Mouse (Mus musculus) embryonic facial prominence, embryonic 14.5 days (tissue): ENCODE data around the gene Mrpl4. TPM values are rescaled to one million over a fixed set of nuclear protein-coding genes. Genes with fewer than 3 reads are reported as not detected.
"Not testable (repeated sequence)": the region's sequence is repeated elsewhere in the genome, so short reads cannot be mapped to it uniquely, and the experiment has no call there.

Source experiments
- ATAC-seq: fragments of 200-750 bp; cut with Nextera tagmentation; 2 replicates; pipeline ENCODE4 v1.8.0; 2017; ENCODE audit warnings: low read depth, moderate number of reproducible peaks, moderate TSS enrichment
- DNase-seq: peaks from one replicate; pipeline ENCODE4 v3.0.0-alpha.2; 2015; ENCODE audit warnings: low spot score
- H3K27ac ChIP-seq: fragments of 300-500 bp; sonication (generic); replicated peaks from 2 replicates; pipeline ENCODE4 v1.5.1; 2014; ENCODE audit warnings: low read depth, mild to moderate bottlenecking, low read length, moderate library complexity
- H3K27me3 ChIP-seq: fragments of 300-500 bp; sonication (generic); replicated peaks from 2 replicates; pipeline ENCODE4 v1.6.1; 2014; ENCODE audit warnings: low read length; ENCODE audit not compliant: control insufficient read depth, insufficient read depth
- H3K36me3 ChIP-seq: fragments of 300-500 bp; sonication (generic); 2 replicates; pipeline ENCODE4 v1.6.1; 2014; ENCODE audit warnings: low read length, mixed read lengths; ENCODE audit not compliant: control insufficient read depth, insufficient read depth
- H3K4me1 ChIP-seq: fragments of 300-500 bp; sonication (generic); 2 replicates; pipeline ENCODE4 v1.6.1; 2014; ENCODE audit warnings: antibody characterized with exemption, low read length; ENCODE audit not compliant: control insufficient read depth, insufficient read depth
- H3K4me2 ChIP-seq: fragments of 300-500 bp; sonication (generic); 2 replicates; pipeline ENCODE4 v1.6.1; 2014; ENCODE audit warnings: low read depth, mild to moderate bottlenecking, low read length, moderate library complexity, mixed read lengths
- H3K4me3 ChIP-seq: fragments of 300-500 bp; sonication (generic); 2 replicates; pipeline ENCODE4 v1.5.1; 2014; ENCODE audit warnings: low read depth, mild to moderate bottlenecking, low read length
- H3K9ac ChIP-seq: fragments of 300-500 bp; sonication (generic); 2 replicates; pipeline ENCODE4 v1.6.1; 2014; ENCODE audit warnings: low read depth, mild to moderate bottlenecking, low read length, moderate library complexity, mixed read lengths
- H3K9me3 ChIP-seq: fragments of 300-500 bp; sonication (generic); 2 replicates; pipeline ENCODE4 v1.6.1; 2016; ENCODE audit warnings: low read length; ENCODE audit not compliant: control insufficient read depth
- WGBS: fragments of 180-500 bp; shearing (Covaris S2); extraction: QIAGEN DNeasy Blood & Tissue Kit; methylation state at CpG from one replicate; pipeline ENCODE4 v1.1.7; 2014; 5-methylcytosine and 5-hydroxymethylcytosine counted together
- polyA plus RNA-seq: library from polyadenylated mRNA; unstranded; fragments of >200 nt; fragmentation: Nextera tagmentation; extraction: Ambion mirVana; gene quantifications from 2 replicates; pipeline ENCODE4 v1.2.1, GENCODE M21; 2014

Mrpl4 gene
- polyA plus RNA-seq, 1 experiment from 2014 or later = 110 TPM

- ATAC-seq (no peak), DNase-seq (no peak)
- H3K4me2 ChIP-seq = no peak overlapping the region
- peaks cover 32% of the 10 kb centered on the region for H3K4me1 ChIP-seq
- no peaks in the 10 kb centered on the region for H3K36me3 ChIP-seq
- H3K27ac ChIP-seq = no peak overlapping the region
- peaks cover 5% of the 10 kb centered on the region; the same call in 1 of the 2 replicates for H3K9me3 ChIP-seq
- no peak overlapping the region for H3K9ac ChIP-seq
- H3K27me3 ChIP-seq = peaks cover 87% of the 10 kb centered on the region
- 22% methylated on average over 9 of the region's 9 CpGs for WGBS
- H3K4me3 ChIP-seq = no peak overlapping the region
Measured at GRCm38 (mm10) chr9:21035586-21035985, 33.0 kb downstream of the Mrpl4 start.

GRCm38 (mm10) chr9:21036161-21036560, 33.6 kb downstream of the Mrpl4 start:
- Histone ChIP-seq H3K27ac (no peak overlapping the region), H3K4me1 (peaks cover 32% of the 10 kb centered on the region), H3K4me3 (no peak overlapping the region), H3K9me3 (peaks cover 5% of the 10 kb centered on the region; the same call in 1 of the 2 replicates), H3K36me3 (no peaks in the 10 kb centered on the region), H3K9ac (no peak overlapping the region), H3K4me2 (no peak overlapping the region), H3K27me3 (peaks cover 87% of the 10 kb centered on the region)
- WGBS = 9% methylated on average over 20 of the region's 20 CpGs
- ATAC-seq (no peak), DNase-seq (no peak)

GRCm38 (mm10) chr9:21036666-21037065, 34.1 kb downstream of the Mrpl4 start:
- ATAC-seq = no peak

GRCm38 (mm10) chr9:21037481-21037891, 34.9 kb downstream of the Mrpl4 start:
- H3K4me1 ChIP-seq = peaks cover 24% of the 10 kb centered on the region
- peaks cover 77% of the 10 kb centered on the region for H3K27me3 ChIP-seq
- H3K4me3 ChIP-seq = peak overlapping the region; percentile 42
- H3K9me3 ChIP-seq = peaks cover 5% of the 10 kb centered on the region; the same call in 1 of the 2 replicates
- DNase-seq = no peak
- H3K4me2 ChIP-seq = peak overlapping the region; percentile 69
- H3K36me3 ChIP-seq = no peaks in the 10 kb centered on the region
- 4% methylated on average over 26 of the region's 31 CpGs for WGBS
- ATAC-seq = peak; percentile 41; the same call in 1 of the 2 replicates
- H3K9ac ChIP-seq = peak overlapping the region; percentile 52
- H3K27ac ChIP-seq = no peak overlapping the region

More at GRCm38 (mm10) chr9:21036666-21037065, 34.1 kb downstream of the Mrpl4 start:
- no peaks in the 10 kb centered on the region for H3K36me3 ChIP-seq
- peaks cover 31% of the 10 kb centered on the region for H3K4me1 ChIP-seq
- H3K4me3 ChIP-seq = 0 out of 2 replicates have a peak overlapping the region, but pooled peaks have one; percentile 4
- H3K27me3 ChIP-seq = peaks cover 85% of the 10 kb centered on the region
- H3K4me2 ChIP-seq = peak overlapping the region; percentile 69
- H3K9me3 ChIP-seq = peaks cover 5% of the 10 kb centered on the region; the same call in 1 of the 2 replicates
- DNase-seq = no peak
- no peak overlapping the region for H3K9ac ChIP-seq
- no peak overlapping the region for H3K27ac ChIP-seq
- WGBS = under 1% methylated on average over 20 of the region's 22 CpGs

- H3K4me2 ChIP-seq = no peak overlapping the region
- H3K9me3 ChIP-seq = peaks cover 5% of the 10 kb centered on the region; the same call in 1 of the 2 replicates
- ATAC-seq (no peak), DNase-seq (no peak)
- no peak overlapping the region for H3K9ac ChIP-seq
- peaks cover 55% of the 10 kb centered on the region for H3K27me3 ChIP-seq
- H3K36me3 ChIP-seq = no peaks in the 10 kb centered on the region
- no peak overlapping the region for H3K4me3 ChIP-seq
- H3K4me1 ChIP-seq = peaks cover 13% of the 10 kb centered on the region
- 64% methylated on average over 3 of the region's 3 CpGs for WGBS
- H3K27ac ChIP-seq = no peak overlapping the region
Measured at GRCm38 (mm10) chr9:21039779-21040178, 37.2 kb downstream of the Mrpl4 start.

- ATAC-seq (no peak), DNase-seq (no peak)
- Histone ChIP-seq H3K9me3 (peaks cover 5% of the 10 kb centered on the region; the same call in 1 of the 2 replicates), H3K27ac (no peak overlapping the region), H3K9ac (no peak overlapping the region), H3K27me3 (peaks cover 40% of the 10 kb centered on the region), H3K36me3 (no peaks in the 10 kb centered on the region), H3K4me3 (no peak overlapping the region), H3K4me2 (no peak overlapping the region), H3K4me1 (peaks cover 13% of the 10 kb centered on the region)
- WGBS = 37% methylated on average over 4 of the region's 4 CpGs
Measured at GRCm38 (mm10) chr9:21041308-21041707, 38.8 kb downstream of the Mrpl4 start.

GRCm38 (mm10) chr9:21043563-21043962, 41.0 kb downstream of the Mrpl4 start:
- Histone ChIP-seq H3K9ac (no peak overlapping the region), H3K27ac (no peak overlapping the region), H3K4me2 (no peak overlapping the region), H3K27me3 (peaks cover 18% of the 10 kb centered on the region), H3K36me3 (no peaks in the 10 kb centered on the region), H3K4me3 (no peak overlapping the region), H3K9me3 (peaks cover 5% of the 10 kb centered on the region; the same call in 1 of the 2 replicates), H3K4me1 (no peaks in the 10 kb centered on the region)
- ATAC-seq = no peak
- 79% methylated on average over 4 of the region's 4 CpGs for WGBS
- no peak for DNase-seq

GRCm38 (mm10) chr9:21044785-21045184, 42.2 kb downstream of the Mrpl4 start:
- H3K9ac ChIP-seq, H3K9me3 ChIP-seq, H3K4me3 ChIP-seq, H3K27ac ChIP-seq, H3K27me3 ChIP-seq, H3K4me2 ChIP-seq, DNase-seq, H3K4me1 ChIP-seq, H3K36me3 ChIP-seq, ATAC-seq: not testable (repeated sequence)
- WGBS = 43% methylated on average over 1 of the region's 1 CpGs

GRCm38 (mm10) chr9:21045235-21045634, 42.7 kb downstream of the Mrpl4 start:
- no peak for ATAC-seq
- H3K4me3 ChIP-seq = no peak overlapping the region
- no peak overlapping the region for H3K27ac ChIP-seq
- H3K4me1 ChIP-seq = no peaks in the 10 kb centered on the region
- H3K9me3 ChIP-seq = no peaks in the 10 kb centered on the region
- DNase-seq = no peak
- no peak overlapping the region for H3K4me2 ChIP-seq
- H3K9ac ChIP-seq = no peak overlapping the region
- 73% methylated on average over 3 of the region's 3 CpGs for WGBS
- no peaks in the 10 kb centered on the region for H3K36me3 ChIP-seq
- H3K27me3 ChIP-seq = peaks cover 2% of the 10 kb centered on the region; the same call in 1 of the 2 replicates
